Mouse (Mus musculus) embryo, embryonic 10.5 days (tissue): Measurements from ENCODE around the gene Metrn.

Experiments
- DNase-seq: peaks from one replicate; pipeline ENCODE4 v3.0.0-alpha.2; 2015; ENCODE audit warnings: low spot score

Gene Metrn

GRCm38 (mm10) chr17:25765886-25766285 is 31.1 kb downstream of the Metrn start:
- DNase-seq, result peak; percentile 57

- no peak for DNase-seq
These were observed 34.3 kb downstream of the Metrn start for GRCm38 (mm10) chr17:25762591-25762990.

- DNase-seq, result peak; percentile 47
These were observed 35.4 kb downstream of the Metrn start for GRCm38 (mm10) chr17:25761561-25761970.

GRCm38 (mm10) chr17:25760148-25760547 is 36.8 kb downstream of the Metrn start:
- DNase-seq, result no peak

- DNase-seq, result no peak
These were observed 39.2 kb downstream of the Metrn start for GRCm38 (mm10) chr17:25757691-25758090.

GRCm38 (mm10) chr17:25756378-25757242 is 40.3 kb downstream of the Metrn start:
- no peak for DNase-seq

GRCm38 (mm10) chr17:25755627-25756377 is 41.1 kb downstream of the Metrn start:
- peak; percentile 16 for DNase-seq

- no peak for DNase-seq
These were observed 41.9 kb downstream of the Metrn start for GRCm38 (mm10) chr17:25755086-25755485.

GRCm38 (mm10) chr17:25754241-25754640 is 42.7 kb downstream of the Metrn start, which contains the start of gene Msln:
Gene Msln, minus strand, starts transcription at chr17:25754378.
- no peak for DNase-seq

GRCm38 (mm10) chr17:25751446-25751845 is 45.5 kb downstream of the Metrn start:
- no peak for DNase-seq

GRCm38 (mm10) chr17:25749314-25749713 is 47.6 kb downstream of the Metrn start:
- no peak for DNase-seq

- no peak for DNase-seq
These were observed 48.7 kb downstream of the Metrn start for GRCm38 (mm10) chr17:25748238-25748637.

GRCm38 (mm10) chr17:25744311-25744710 is 52.6 kb downstream of the Metrn start:
- DNase-seq, result no peak

- DNase-seq, result no peak
These were observed 53.1 kb downstream of the Metrn start for GRCm38 (mm10) chr17:25743831-25744230.
